Mouse (Mus musculus) right cerebral cortex, postnatal 25 days (tissue): ENCODE measurements around the gene Ifitm3.
"Not testable (repeated sequence)": the region's sequence is repeated elsewhere in the genome, so short reads cannot be mapped to it uniquely, and the experiment has no call there.

ENCODE experiments used
- DNase-seq: peaks from one replicate; pipeline ENCODE4 v3.0.0; 2022

Gene Ifitm3

GRCm38 (mm10) chr7:141010593-141010992, at the start of gene Ifitm3:
Ifitm3 (minus strand) TSS chr7:141010770.
- no peak for DNase-seq

GRCm38 (mm10) chr7:141059929-141060328, 49.4 kb upstream of the Ifitm3 start:
- DNase-seq: no peak

- DNase-seq: no peak
Observed at GRCm38 (mm10) chr7:141058601-141059341, 48.2 kb upstream of the Ifitm3 start.

- DNase-seq: no peak
Observed at GRCm38 (mm10) chr7:141057541-141057940, 47.0 kb upstream of the Ifitm3 start.

GRCm38 (mm10) chr7:141056976-141057375, 46.4 kb upstream of the Ifitm3 start:
- no peak for DNase-seq

- DNase-seq: no peak
Observed at GRCm38 (mm10) chr7:141055785-141056184, 45.2 kb upstream of the Ifitm3 start.

- no peak for DNase-seq
Observed at GRCm38 (mm10) chr7:141052421-141052820, 41.9 kb upstream of the Ifitm3 start.

GRCm38 (mm10) chr7:141052016-141052415, 41.4 kb upstream of the Ifitm3 start:
- no peak for DNase-seq

GRCm38 (mm10) chr7:141051060-141051685, 40.6 kb upstream of the Ifitm3 start:
- DNase-seq: no peak

GRCm38 (mm10) chr7:141049326-141049725, 38.8 kb upstream of the Ifitm3 start:
- no peak for DNase-seq

- peak; percentile 81 for DNase-seq
Observed at GRCm38 (mm10) chr7:141048226-141049218, 38.0 kb upstream of the Ifitm3 start.

- peak; percentile 73 for DNase-seq
Observed at GRCm38 (mm10) chr7:141047581-141048225, 37.1 kb upstream of the Ifitm3 start.

- DNase-seq: no peak
Observed at GRCm38 (mm10) chr7:141046931-141047580, 36.5 kb upstream of the Ifitm3 start.

GRCm38 (mm10) chr7:141042539-141042938, 32.0 kb upstream of the Ifitm3 start:
- DNase-seq: no peak

GRCm38 (mm10) chr7:141041661-141042060, 31.1 kb upstream of the Ifitm3 start:
- DNase-seq: no peak

GRCm38 (mm10) chr7:141040867-141041606, 30.5 kb upstream of the Ifitm3 start:
- DNase-seq: no peak

- no peak for DNase-seq
Observed at GRCm38 (mm10) chr7:141039386-141040107, 29.0 kb upstream of the Ifitm3 start.

GRCm38 (mm10) chr7:141038090-141039032, 27.8 kb upstream of the Ifitm3 start:
- DNase-seq: no peak

GRCm38 (mm10) chr7:141036624-141037023, 26.1 kb upstream of the Ifitm3 start:
- DNase-seq: not testable (repeated sequence)
